7 mouse cellular contexts compared by ENCODE assay signal in genomic region chr5:116422699-116423201, GRCm38 (mm10). TPM values are rescaled to one million over a fixed set of nuclear protein-coding genes. Genes with fewer than 3 reads are reported as not detected.
DNase-seq lines count a peak whose midpoint lies in the region; ATAC-seq and TF ChIP-seq lines count a peak whose summit lies in the region.

TSS of gene Hspb8 (minus strand) at chr5:116422864.

- 0 out of 2 replicates have a peak within 1 kb of the TSS, but pooled peaks have one; percentile 6 for H3K9ac ChIP-seq in forebrain, postnatal 0 days
- peak within 1 kb of the TSS; percentile 42 for H3K9ac ChIP-seq in hindbrain, embryonic 11.5 days (ENCODE audit: low read depth, low read length)
- H3K9ac ChIP-seq in stomach, postnatal 0 days (ENCODE audit: low read length) = peak within 1 kb of the TSS; percentile 82

- ATAC-seq in forebrain, postnatal 0 days = peak; percentile 51
- no peak for ATAC-seq in hindbrain, embryonic 11.5 days (ENCODE audit: low FRiP score)
- ATAC-seq in stomach, postnatal 0 days (ENCODE audit: low FRiP score, low TSS enrichment) = peak; percentile 79

- WGBS in forebrain, postnatal 0 days = 2% methylated on average over 20 of the region's 20 CpGs
- 0% methylated on average over 17 of the region's 20 CpGs for WGBS in hindbrain, embryonic 11.5 days
- 0% methylated on average over 19 of the region's 20 CpGs for WGBS in stomach, postnatal 0 days

- no peaks in the 10 kb centered on the region for H3K4me1 ChIP-seq in forebrain, postnatal 0 days (ENCODE audit: insufficient read depth)
- peaks cover 11% of the 10 kb centered on the region; the same call in 1 of the 2 replicates for H3K4me1 ChIP-seq in hindbrain, embryonic 11.5 days (replicated peaks; ENCODE audit: control insufficient read depth, insufficient read depth, low read length)
- peaks cover 5% of the 10 kb centered on the region for H3K4me1 ChIP-seq in stomach, postnatal 0 days (replicated peaks; ENCODE audit: control insufficient read depth, insufficient read depth)

- no peak for TF ChIP-seq CTCF in forebrain, postnatal 0 days (IDR thresholded peaks at IDR 0.05; ENCODE audit: low read depth)
- no peak for TF ChIP-seq CTCF in stomach, postnatal 0 days (IDR thresholded peaks at IDR 0.05; ENCODE audit: low read depth)

- no peak for TF ChIP-seq EP300 in stomach, postnatal 0 days (optimal IDR thresholded peaks at IDR 0.05)

- peak within 1 kb of the TSS; percentile 12 for H3K4me3 ChIP-seq in forebrain, postnatal 0 days (ENCODE audit: low read depth, low read length)
- H3K4me3 ChIP-seq in hindbrain, embryonic 11.5 days (ENCODE audit: low read depth, low read length) = peak within 1 kb of the TSS; percentile 21
- peak within 1 kb of the TSS; percentile 55 for H3K4me3 ChIP-seq in stomach, postnatal 0 days (ENCODE audit: low read depth, low read length)

- H3K4me2 ChIP-seq in forebrain, postnatal 0 days (ENCODE audit: low read depth) = peak within 1 kb of the TSS; percentile 41
- H3K4me2 ChIP-seq in hindbrain, embryonic 11.5 days (replicated peaks; ENCODE audit: low read depth, low read length) = peak within 1 kb of the TSS; percentile 43
- peak within 1 kb of the TSS; percentile 73 for H3K4me2 ChIP-seq in stomach, postnatal 0 days (replicated peaks; ENCODE audit: low read depth)

- no peaks in the 10 kb centered on the region for H3K9me3 ChIP-seq in forebrain, postnatal 0 days (ENCODE audit: low read length)
- no peaks in the 10 kb centered on the region for H3K9me3 ChIP-seq in hindbrain, embryonic 11.5 days (ENCODE audit: control insufficient read depth, low read length)
- no peaks in the 10 kb centered on the region for H3K9me3 ChIP-seq in stomach, postnatal 0 days (ENCODE audit: control insufficient read depth, low read length)

- DNase-seq in adrenal gland, adult 18-20 months (ENCODE audit: low spot score in 2 of 2) = peak; percentile 79 to 87
- DNase-seq in cerebellum, adult 8-10 months = peak; percentile 82
- peak; percentile 59 for DNase-seq in forebrain, postnatal 0 days
- DNase-seq in hindbrain, embryonic 11.5 days (ENCODE audit: low spot score) = peak; percentile 63
- DNase-seq in layer of hippocampus, postnatal 25 days (ENCODE audit: extremely low spot score in 1 of 2, low spot score in 1 of 2) = peak in 1 of 2 experiments; percentile 44
- peak; percentile 83 to 90 for DNase-seq in lung, postnatal 4 days
- peak; percentile 81 for DNase-seq in stomach, postnatal 0 days (ENCODE audit: low spot score)

- no peaks in the 10 kb centered on the region for H3K36me3 ChIP-seq in forebrain, postnatal 0 days (ENCODE audit: insufficient read depth)
- H3K36me3 ChIP-seq in hindbrain, embryonic 11.5 days (ENCODE audit: control insufficient read depth, insufficient read depth, low read length) = no peaks in the 10 kb centered on the region
- H3K36me3 ChIP-seq in stomach, postnatal 0 days (ENCODE audit: control insufficient read depth, insufficient read depth, low read length) = no peaks in the 10 kb centered on the region

- H3K27ac ChIP-seq in forebrain, postnatal 0 days (ENCODE audit: low read depth, low read length) = 0 out of 2 replicates have a peak within 1 kb of the TSS, but pooled peaks have one; percentile 21
- no peak within 1 kb of the TSS for H3K27ac ChIP-seq in hindbrain, embryonic 11.5 days (ENCODE audit: low read depth, low read length)
- H3K27ac ChIP-seq in stomach, postnatal 0 days (replicated peaks) = peak within 1 kb of the TSS; percentile 93

- H3K27me3 ChIP-seq in forebrain, postnatal 0 days (ENCODE audit: insufficient read depth, low read length) = no peaks in the 10 kb centered on the region
- H3K27me3 ChIP-seq in hindbrain, embryonic 11.5 days (ENCODE audit: control insufficient read depth, insufficient read depth, low read length) = no peaks in the 10 kb centered on the region
- H3K27me3 ChIP-seq in stomach, postnatal 0 days (ENCODE audit: control insufficient read depth, insufficient read depth, low read length) = no peaks in the 10 kb centered on the region

RNA-seq across cellular contexts. Expression of gene Hspb8, which starts in this region (rescaled TPM):
- total RNA-seq in adrenal gland, adult 18-20 months (2021) = 100 to 1,000 TPM; 261 to 274 TPM
- 13.2 and 14.0 TPM in 2 replicates for total RNA-seq in forebrain, postnatal 0 days (2014; rRNA removed)
- polyA plus RNA-seq in forebrain, postnatal 0 days (2015; fragmentation: Nextera tagmentation; extraction: Ambion mirVana) = 8.6 and 10.6 TPM in 2 replicates
- 6.5 and 7.5 TPM in 2 replicates for polyA plus RNA-seq in hindbrain, embryonic 11.5 days (2014; fragmentation: Nextera tagmentation; extraction: Ambion mirVana)
- 10 to 100 TPM; 11.7 to 13.6 TPM for total RNA-seq in layer of hippocampus, postnatal 25 days (2021)
- polyA plus RNA-seq in stomach, postnatal 0 days (2015; fragmentation: Nextera tagmentation; extraction: Ambion mirVana) = 28.9 and 29.0 TPM in 2 replicates

Comparison
In these comparisons a context has a peak if more than half of its experiments do, and no peak if none do; other contexts are left out.
1. RNA of gene Hspb8 (total RNA-seq): 261 to 274 TPM in adrenal gland, adult 18-20 months; 11.7 to 13.6 TPM in layer of hippocampus, postnatal 25 days and 13.2 to 14.0 TPM in forebrain, postnatal 0 days; every median in the first group is over 10 times any median in the second.
2. H3K9ac ChIP-seq: peak in every context shown above with its lines; median percentile 82 in stomach, postnatal 0 days; 42 in hindbrain, embryonic 11.5 days; 6 in forebrain, postnatal 0 days.
3. Peak in every context shown above with its lines, with median percentiles within 50 percentile points of each other: H3K4me2 ChIP-seq and H3K4me3 ChIP-seq.